Mouse (Mus musculus) heart, postnatal 14 days (tissue): ENCODE measurements at regions not wholly inside any gene's neighbourhood (a gene's known extent, or its start where the extent isn't known, plus 50 kb on each side); places are given as distances from the start of the nearest gene placed in this dataset.

ENCODE experiments used
- DNase-seq, 2 experiments: peaks; one replicate each; pipeline ENCODE4 v3.0.0; 2021 to 2022
- intact Hi-C: fragments of 180-260 bp; cut with DNase I; formaldehyde crosslinking; loops from one replicate; pipeline ENCODE4 v1.15.1; 2025

DNA sequence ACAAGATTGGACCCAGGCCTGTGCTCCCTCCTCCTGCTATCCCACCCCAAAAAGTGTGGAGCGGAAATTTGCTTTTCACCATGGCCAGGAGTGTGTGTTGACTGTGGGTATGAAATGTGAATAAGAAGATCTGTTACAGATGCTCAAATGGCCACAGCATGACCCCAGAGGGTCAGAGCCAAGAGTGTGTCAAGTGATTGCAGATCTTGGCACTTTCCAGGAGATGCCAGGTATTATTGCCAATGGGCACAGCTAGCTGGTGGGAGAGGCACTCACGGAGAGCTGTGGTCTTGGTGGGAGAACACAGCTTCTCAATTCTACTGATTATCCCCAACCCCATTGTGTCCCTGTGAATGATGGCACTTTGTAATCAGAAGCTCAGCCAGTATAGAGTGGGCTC lies 62.7 kb downstream of the Smim20 start:
- intact Hi-C loops: no loop called here
- no peak for DNase-seq

- intact Hi-C loops: no loop called here
- DNase-seq: no peak
Observed at GRCm38 (mm10) chr5:53336704-53337103, 69.8 kb downstream of the Smim20 start.

DNA sequence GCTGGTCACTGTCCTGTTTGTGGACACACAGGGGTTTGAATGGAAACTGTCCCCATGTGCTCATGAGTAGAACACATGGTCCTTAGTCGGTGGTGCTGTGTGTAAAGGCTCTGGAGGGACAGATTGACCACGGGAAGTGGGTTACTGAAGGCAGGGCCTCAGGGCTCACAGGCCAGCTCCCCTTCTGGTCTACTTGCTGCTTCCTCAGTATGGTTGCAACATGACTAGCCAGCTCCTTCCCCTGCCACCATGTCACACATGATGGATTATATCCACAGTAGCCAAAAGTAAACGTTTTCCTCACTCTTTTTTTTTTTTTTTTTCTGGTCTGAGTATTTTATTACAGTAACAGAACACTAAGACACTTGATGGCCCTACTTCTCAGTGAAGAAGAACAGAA lies 70.9 kb downstream of the Smim20 start:
- DNase-seq: no peak
- intact Hi-C loops: no loop called here

DNA sequence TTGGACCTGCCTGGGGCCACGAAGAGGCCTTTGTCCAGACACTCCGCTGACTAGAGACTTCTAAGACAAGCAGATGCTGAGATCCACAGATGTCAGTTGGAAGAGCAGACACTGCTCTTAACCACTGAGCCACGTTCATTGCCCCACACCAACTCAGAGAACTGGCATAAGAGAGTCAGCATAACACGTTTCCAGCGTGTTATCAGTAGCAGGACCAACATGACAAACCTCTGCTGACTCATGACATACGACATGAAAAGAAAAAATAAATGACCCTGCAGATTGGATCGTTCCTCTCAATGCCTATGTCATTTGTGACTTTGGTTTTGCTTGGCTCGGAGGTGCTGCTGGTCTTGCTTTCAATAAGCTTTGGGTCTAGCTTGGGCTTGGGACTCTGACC lies 78.3 kb downstream of the Smim20 start:
- intact Hi-C loops: no loop called here
- no peak for DNase-seq

DNA sequence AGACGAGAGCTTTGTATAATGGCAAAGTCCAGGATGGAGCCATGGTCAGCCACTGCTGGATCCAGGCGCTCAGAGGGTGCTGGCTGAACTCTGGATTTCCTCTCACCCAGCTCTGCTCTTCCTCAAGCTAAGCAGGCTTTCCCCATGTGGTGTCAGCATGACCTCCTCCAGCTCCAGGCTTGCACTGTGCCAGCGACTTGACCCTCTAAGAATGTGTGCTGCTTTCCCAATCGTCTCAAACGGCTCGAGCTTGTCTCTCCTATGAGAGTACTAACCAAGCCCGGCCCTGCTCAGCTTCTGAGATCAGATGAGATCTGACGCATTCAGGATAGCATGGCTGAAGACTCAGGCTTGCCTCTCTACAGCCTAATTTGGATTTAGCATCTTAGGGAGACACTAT lies 79.1 kb downstream of the Smim20 start:
- intact Hi-C loops: no loop called here
- DNase-seq: peak in 1 of 2 experiments; percentile 23

DNA sequence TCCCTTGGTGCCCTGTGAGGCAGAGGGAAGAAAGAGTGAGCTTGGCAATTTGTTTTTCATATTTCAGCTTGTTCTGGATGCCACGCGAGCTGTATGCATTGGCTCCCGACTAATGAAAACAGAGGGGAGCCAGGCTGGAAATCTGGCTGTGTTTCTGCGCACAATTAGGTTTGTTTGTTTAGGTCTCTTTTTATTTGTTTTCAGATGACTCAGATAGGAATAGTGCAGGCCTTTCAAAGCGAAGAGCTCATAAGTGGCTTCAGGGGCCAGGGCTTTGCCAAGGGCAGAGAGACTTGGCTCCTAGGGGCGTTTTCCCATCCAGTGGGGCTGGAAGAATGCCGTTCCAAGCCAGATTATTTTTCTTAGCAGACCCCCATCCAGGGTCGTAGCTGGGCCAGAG lies 79.9 kb downstream of the Smim20 start:
- peak in 1 of 2 experiments; percentile 12 for DNase-seq
- intact Hi-C loops: no loop called here

GRCm38 (mm10) chr5:53352852-53353251 lies 86.0 kb downstream of the Smim20 start:
- intact Hi-C loops: no loop called here
- no peak for DNase-seq

- DNase-seq: no peak
- intact Hi-C loops: loop anchor here (2.0 kb wide), 1 partner anchor 241 kb away; no protein-coding TSS in a partner anchor
Observed at GRCm38 (mm10) chr5:53354296-53354695, 87.4 kb downstream of the Smim20 start.

DNA sequence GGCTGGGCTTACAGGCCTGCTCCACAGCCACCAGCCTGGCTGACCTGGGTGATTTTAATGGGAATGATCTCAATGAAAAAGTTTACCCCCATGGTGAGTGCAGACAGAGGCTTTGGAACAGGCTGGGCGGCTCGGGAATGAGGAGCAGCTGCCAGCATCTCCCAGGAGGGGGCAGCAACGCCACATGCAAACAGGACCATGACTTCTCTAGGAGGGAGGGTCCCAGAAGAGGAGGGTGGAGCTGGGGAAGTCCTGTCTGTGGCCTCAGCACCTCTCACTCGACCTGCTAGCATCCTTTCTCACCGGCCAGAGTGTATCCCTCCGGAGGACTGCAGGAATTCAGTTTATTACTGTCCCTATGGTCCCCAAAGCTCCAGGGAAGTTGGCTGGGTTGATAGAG lies 88.2 kb downstream of the Smim20 start:
- peak; percentile 85 to 87 for DNase-seq
- intact Hi-C loops: loop anchor here (1.0 to 2.0 kb wide), 3 partner anchors 240 to 317 kb away; no protein-coding TSS in a partner anchor

DNA sequence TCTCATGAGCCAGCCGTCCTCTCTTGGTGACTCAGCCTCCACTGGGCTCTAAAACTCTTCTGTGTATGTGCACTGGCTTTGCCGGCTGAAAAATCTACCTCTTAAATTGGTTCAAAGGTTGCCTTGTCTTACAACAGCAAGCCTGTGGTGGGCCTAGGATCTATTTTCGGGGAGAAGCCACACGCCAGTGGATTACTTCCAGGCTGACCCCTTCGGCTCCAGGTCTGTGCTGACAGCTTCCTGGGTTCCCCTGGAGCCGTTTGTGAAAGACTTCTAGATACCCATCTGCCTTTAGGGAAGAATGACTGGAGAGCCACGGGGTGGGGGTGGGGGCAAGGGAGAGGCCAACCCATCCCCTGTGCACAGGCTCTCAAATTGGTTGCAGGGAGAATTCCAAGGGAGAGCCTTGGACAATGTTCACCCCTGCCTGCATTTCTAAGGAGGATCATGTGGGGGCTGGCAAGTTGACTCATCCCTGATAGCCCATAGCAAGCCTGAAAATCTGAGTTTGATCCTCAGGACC lies 90.3 kb downstream of the Smim20 start:
- no peak for DNase-seq
- intact Hi-C loops: no loop called here

- intact Hi-C loops: no loop called here
- no peak for DNase-seq
Observed at GRCm38 (mm10) chr5:53358181-53358580, 91.3 kb downstream of the Smim20 start.

GRCm38 (mm10) chr5:53359887-53360286 lies 93.0 kb downstream of the Smim20 start:
- no peak for DNase-seq
- intact Hi-C loops: no loop called here

GRCm38 (mm10) chr5:53361295-53361694 lies 94.4 kb downstream of the Smim20 start:
- no peak for DNase-seq
- intact Hi-C loops: no loop called here

DNA sequence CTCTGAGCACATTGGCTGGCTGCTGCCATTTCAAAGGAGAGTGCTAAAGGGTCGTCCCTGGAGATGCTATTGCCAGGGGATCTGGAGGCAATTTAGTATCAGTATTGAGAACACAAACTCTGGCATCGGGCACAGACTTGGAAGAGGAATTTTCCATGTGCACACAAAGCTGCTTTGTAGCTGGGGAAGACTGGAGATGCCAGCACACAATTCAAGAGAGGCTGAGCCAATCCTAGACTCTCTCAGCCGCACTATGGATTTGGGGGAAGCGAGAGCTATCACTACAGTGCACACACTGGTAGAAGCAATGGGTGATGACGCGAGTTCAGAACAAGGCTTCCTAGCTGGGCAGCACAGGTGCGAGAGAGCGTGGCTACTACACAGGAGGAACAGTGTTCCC lies 97.0 kb downstream of the Smim20 start:
- intact Hi-C loops: no loop called here
- DNase-seq: no peak

DNA sequence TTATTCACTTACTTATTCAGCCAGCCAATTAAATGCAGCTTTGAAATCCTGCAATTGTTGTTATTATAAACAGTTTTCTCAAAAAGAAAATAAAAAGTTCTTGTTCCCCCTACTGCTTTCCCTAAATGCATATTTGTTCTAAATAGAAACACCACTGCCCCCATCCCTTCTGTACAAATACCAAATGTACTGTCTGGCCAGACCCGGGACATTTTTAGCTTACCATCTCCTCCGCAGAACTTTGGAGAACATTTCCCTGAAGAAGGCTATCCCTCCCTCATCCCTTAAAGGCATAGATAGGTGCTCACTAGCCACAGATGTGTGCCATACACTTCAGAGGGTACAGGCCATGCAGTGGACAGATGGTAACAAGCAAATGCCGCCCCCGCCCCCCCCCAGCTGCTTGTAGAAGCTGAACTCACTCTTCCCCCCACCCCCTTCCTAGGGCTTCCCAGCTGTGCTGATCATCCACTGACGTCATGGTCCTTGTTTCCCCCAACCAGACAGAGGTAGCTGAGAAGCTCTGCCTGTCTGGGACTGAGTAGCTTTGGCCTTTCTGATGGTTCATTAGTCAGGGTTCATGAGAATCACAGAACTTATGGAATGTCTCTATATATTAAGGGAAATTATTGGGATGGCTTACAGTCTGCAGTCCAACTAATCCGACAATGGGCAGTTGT lies 98.9 kb upstream of the Rbpj start:
- no peak for DNase-seq
- intact Hi-C loops: no loop called here

DNA sequence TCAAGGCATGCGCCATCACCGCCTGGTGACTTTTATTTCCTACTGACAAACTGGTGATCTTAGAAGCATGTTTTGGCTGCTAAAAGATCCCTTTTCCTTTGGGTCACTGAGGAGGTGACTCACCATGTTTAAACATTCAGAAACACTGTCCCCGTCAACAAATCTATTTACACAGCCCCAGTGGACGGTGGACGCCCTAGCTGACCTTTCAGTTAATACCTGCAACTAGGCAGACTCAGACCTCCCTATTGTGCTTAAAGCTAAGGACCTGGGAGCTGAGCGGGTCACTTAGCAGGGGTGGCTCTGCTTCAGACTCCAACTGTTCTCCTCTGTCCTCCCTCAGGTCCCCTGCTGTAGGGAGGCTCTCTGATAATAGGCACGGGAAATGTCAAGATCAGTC lies 95.7 kb upstream of the Rbpj start:
- DNase-seq: no peak
- intact Hi-C loops: no loop called here

DNA sequence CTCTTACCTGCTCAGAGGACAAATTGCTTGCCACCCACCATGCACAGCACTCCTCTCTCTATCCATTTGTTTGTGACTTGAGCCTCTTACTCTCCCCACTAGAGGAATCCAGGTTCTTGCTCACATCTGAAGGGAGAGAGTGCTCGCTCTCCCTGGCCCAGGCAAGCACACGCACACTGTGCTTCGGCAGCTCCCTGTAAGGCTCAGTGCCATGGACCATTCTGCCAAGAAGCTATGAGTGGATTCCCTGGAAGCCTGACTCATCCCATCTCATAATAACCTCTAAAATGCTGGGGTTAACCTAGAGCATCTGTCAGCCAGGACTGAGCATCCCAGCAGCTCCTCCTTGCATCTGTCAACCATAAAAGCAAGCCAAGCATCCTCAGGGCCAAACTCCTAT lies 94.3 kb upstream of the Rbpj start:
- DNase-seq: peak; percentile 43 to 68
- intact Hi-C loops: no loop called here

- no peak for DNase-seq
- intact Hi-C loops: no loop called here
Observed at GRCm38 (mm10) chr5:53373315-53373714, 92.6 kb upstream of the Rbpj start.

DNA sequence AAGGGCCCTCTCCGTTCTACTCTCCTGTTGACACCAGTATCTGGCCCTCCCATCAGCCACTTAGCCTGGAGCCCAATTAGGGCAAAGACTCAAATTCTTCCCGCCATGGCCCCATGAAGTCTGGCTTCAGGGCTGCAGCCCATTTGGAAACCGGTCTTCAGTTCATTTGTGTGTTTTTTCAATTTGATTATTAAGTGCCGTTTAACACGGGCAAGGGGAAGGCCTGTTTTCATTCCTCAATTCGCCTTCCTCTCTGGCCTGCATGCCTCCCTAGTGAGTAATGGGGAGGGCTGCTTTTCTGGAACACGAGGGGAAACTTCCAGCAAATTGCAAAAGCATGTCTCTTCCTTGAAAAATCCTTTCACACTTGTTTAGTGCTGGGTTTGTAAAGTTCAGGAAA lies 89.1 kb upstream of the Rbpj start:
- DNase-seq: peak; percentile 25 to 30
- intact Hi-C loops: no loop called here

- DNase-seq: no peak
- intact Hi-C loops: no loop called here
Observed at GRCm38 (mm10) chr5:53377698-53378097, 88.3 kb upstream of the Rbpj start.

DNA sequence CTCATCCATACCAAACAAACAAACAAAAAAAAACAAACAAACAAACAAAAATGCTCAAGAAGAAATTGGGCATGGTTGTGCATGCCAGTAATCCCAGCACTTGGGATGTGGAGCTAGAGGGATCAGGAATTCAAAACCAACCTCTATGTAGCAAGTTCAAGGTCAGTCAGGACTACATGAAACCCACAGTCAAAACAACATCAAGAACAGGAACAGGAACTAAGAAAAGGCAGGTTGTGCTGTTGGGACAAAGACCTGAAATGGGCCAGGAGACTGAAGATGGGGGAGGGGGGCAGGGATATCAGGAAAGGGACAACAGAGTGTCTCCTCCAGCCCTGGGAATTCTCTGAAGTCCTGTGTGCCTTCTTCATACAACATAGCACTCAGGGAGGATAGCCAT lies 87.8 kb upstream of the Rbpj start:
- DNase-seq: no peak
- intact Hi-C loops: no loop called here

DNA sequence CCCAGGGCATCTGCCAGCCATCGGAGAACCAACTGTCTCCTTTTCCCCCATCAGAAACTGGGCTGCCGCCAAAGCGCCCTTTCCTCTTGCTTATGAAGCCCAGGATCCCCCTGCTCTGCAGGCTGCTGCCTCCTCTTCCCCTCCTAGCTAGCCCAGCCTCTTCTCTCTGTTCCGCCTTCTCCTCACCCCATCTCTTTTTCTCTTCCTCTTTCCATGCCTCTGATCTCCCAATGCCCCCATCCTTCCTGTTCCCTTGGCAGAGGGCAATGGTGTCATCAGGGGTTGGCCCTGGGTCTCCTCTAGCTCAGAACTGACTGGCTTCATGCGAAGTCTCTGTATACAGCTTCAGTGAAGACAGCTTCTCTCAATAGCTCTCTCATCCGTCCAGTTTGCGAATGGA lies 87.4 kb upstream of the Rbpj start:
- intact Hi-C loops: no loop called here
- DNase-seq: no peak

DNA sequence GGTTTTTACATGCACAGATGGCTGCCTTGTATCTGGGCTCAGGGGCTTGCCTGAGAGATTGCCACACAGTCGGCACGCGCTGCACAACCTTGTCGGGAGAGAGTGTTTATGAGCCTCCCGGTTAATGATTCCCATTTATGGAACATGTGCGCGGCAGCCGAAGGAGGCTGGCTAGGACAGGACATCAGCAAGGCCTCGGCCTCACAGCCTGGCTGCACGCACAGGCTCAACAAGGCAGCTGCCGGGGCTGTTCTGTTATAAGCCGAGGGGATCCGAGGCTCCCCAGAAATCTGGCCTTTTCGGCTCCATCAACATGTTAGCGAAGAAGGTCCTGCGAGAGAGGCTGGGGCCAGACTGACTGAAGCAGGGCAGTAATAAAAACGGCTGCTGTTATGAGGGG lies 86.3 kb upstream of the Rbpj start:
- intact Hi-C loops: no loop called here
- no peak for DNase-seq
